Mouse (Mus musculus) brown adipose tissue, adult 24 weeks (tissue): ENCODE data around the gene Kctd11. TPM values are rescaled to one million over a fixed set of nuclear protein-coding genes. Genes with fewer than 3 reads are reported as not detected.

ENCODE experiments used
- H3K27ac ChIP-seq: fragments of 200-500 bp; replicated peaks from 2 replicates; pipeline ENCODE4 v1.5.1; 2012; ENCODE audit warnings: low read depth, mild to moderate bottlenecking, low read length
- H3K4me1 ChIP-seq: fragments of 200-500 bp; 2 replicates; pipeline ENCODE4 v1.6.1; 2012; ENCODE audit warnings: low read length, mixed read lengths; ENCODE audit not compliant: control insufficient read depth, insufficient read depth, insufficient read length
- H3K4me3 ChIP-seq: fragments of 200-500 bp; 2 replicates; pipeline ENCODE4 v1.5.1; 2012; ENCODE audit warnings: low read depth, mild to moderate bottlenecking, low read length, moderate library complexity; ENCODE audit not compliant: insufficient read depth
- polyA plus RNA-seq: library from polyadenylated mRNA; stranded (reverse); fragments of >200 nt; gene quantifications from 2 replicates; pipeline ENCODE4 v1.2.4, GENCODE M21; 2012; ENCODE audit not compliant: missing spikeins, insufficient read depth, insufficient read length

The Kctd11 gene
- polyA plus RNA-seq, 1 experiment, result 2.5 TPM

GRCm38 (mm10) chr11:69915667-69916627 is 34.7 kb upstream of the Kctd11 start:
- no peak overlapping the region for H3K27ac ChIP-seq
- peaks cover 3% of the 10 kb centered on the region; the same call in 1 of the 2 replicates for H3K4me1 ChIP-seq
- peak overlapping the region; percentile 3; the same call in 1 of the 2 replicates for H3K4me3 ChIP-seq

- Histone ChIP-seq H3K4me1 (peaks cover 3% of the 10 kb centered on the region; the same call in 1 of the 2 replicates), H3K4me3 (peak overlapping the region; percentile 81), H3K27ac (no peak overlapping the region)
Observed at GRCm38 (mm10) chr11:69914917-69915430, 33.8 kb upstream of the Kctd11 start.

GRCm38 (mm10) chr11:69914372-69914764 is 33.2 kb upstream of the Kctd11 start:
- peak overlapping the region; percentile 71 for H3K27ac ChIP-seq
- H3K4me1 ChIP-seq, result peaks cover 3% of the 10 kb centered on the region; the same call in 1 of the 2 replicates
- peak overlapping the region; percentile 81 for H3K4me3 ChIP-seq

- peak within 1 kb of the TSS; percentile 71 for H3K27ac ChIP-seq
- H3K4me1 ChIP-seq, result peaks cover 3% of the 10 kb centered on the region; the same call in 1 of the 2 replicates
- peak within 1 kb of the TSS; percentile 81 for H3K4me3 ChIP-seq
Observed at GRCm38 (mm10) chr11:69913554-69914371, 32.6 kb upstream of the Kctd11 start, which contains the start of gene Gps2. TSS of gene Gps2 (plus strand) at chr11:69913888.

GRCm38 (mm10) chr11:69912716-69913530 is 31.7 kb upstream of the Kctd11 start:
- Histone ChIP-seq H3K27ac (no peak overlapping the region), H3K4me1 (peaks cover 3% of the 10 kb centered on the region; the same call in 1 of the 2 replicates), H3K4me3 (peak overlapping the region; percentile 81)

GRCm38 (mm10) chr11:69911701-69912100 is 30.5 kb upstream of the Kctd11 start:
- Histone ChIP-seq H3K27ac (no peak overlapping the region), H3K4me1 (peaks cover 3% of the 10 kb centered on the region; the same call in 1 of the 2 replicates), H3K4me3 (no peak overlapping the region)

GRCm38 (mm10) chr11:69910781-69911560 is 29.8 kb upstream of the Kctd11 start:
- peaks cover 3% of the 10 kb centered on the region; the same call in 1 of the 2 replicates for H3K4me1 ChIP-seq
- no peak overlapping the region for H3K4me3 ChIP-seq
- no peak overlapping the region for H3K27ac ChIP-seq

- no peak overlapping the region for H3K27ac ChIP-seq
- peaks cover 3% of the 10 kb centered on the region; the same call in 1 of the 2 replicates for H3K4me1 ChIP-seq
- H3K4me3 ChIP-seq, result no peak overlapping the region
Observed at GRCm38 (mm10) chr11:69910177-69910576, 29.0 kb upstream of the Kctd11 start.

GRCm38 (mm10) chr11:69909174-69909573 is 28.0 kb upstream of the Kctd11 start:
- no peak overlapping the region for H3K27ac ChIP-seq
- H3K4me3 ChIP-seq, result no peak overlapping the region

GRCm38 (mm10) chr11:69908645-69909044 is 27.4 kb upstream of the Kctd11 start:
- Histone ChIP-seq H3K4me3 (no peak overlapping the region), H3K27ac (no peak overlapping the region)

More at GRCm38 (mm10) chr11:69909174-69909573, 28.0 kb upstream of the Kctd11 start:
- peaks cover 3% of the 10 kb centered on the region; the same call in 1 of the 2 replicates for H3K4me1 ChIP-seq

GRCm38 (mm10) chr11:69904311-69904710 is 23.1 kb upstream of the Kctd11 start:
- H3K27ac ChIP-seq, result no peak overlapping the region
- H3K4me3 ChIP-seq, result no peak overlapping the region
- H3K4me1 ChIP-seq, result peaks cover 8% of the 10 kb centered on the region; the same call in 1 of the 2 replicates

More at GRCm38 (mm10) chr11:69908645-69909044, 27.4 kb upstream of the Kctd11 start:
- H3K4me1 ChIP-seq, result peaks cover 3% of the 10 kb centered on the region; the same call in 1 of the 2 replicates

- Histone ChIP-seq H3K4me1 (peaks cover 8% of the 10 kb centered on the region; the same call in 1 of the 2 replicates), H3K27ac (no peak overlapping the region), H3K4me3 (no peak overlapping the region)
Observed at GRCm38 (mm10) chr11:69902972-69903371, 21.8 kb upstream of the Kctd11 start.

GRCm38 (mm10) chr11:69901993-69902392 is 20.8 kb upstream of the Kctd11 start:
- peaks cover 8% of the 10 kb centered on the region; the same call in 1 of the 2 replicates for H3K4me1 ChIP-seq
- no peak overlapping the region for H3K27ac ChIP-seq
- H3K4me3 ChIP-seq, result peak overlapping the region; percentile 66
